Comparison of ENCODE assay signal across 18 mouse cellular contexts in genomic region chr14:115004733-115005405, GRCm38 (mm10).
A peak's percentile ranks its signal among the peaks of the same experiment; 100 is the strongest.
DNase-seq lines count a peak whose midpoint lies in the region; ATAC-seq and TF ChIP-seq lines count a peak whose summit lies in the region.
"Had no signal": no experiment of that assay in that cellular context is flagged by ENCODE, and none has a peak within 500 bp of the region (broad histone marks: within the 10 kb centered on the region; RNA-seq: fewer than 3 reads in every experiment).

No protein-coding gene starts in this region.

- intact Hi-C loops in heart, adult 2 months (cut with DNase I): no loop called here

- H3K4me1 ChIP-seq in heart, adult 2 months (ENCODE audit: control insufficient read depth, insufficient read depth, low read length): no peaks in the 10 kb centered on the region
- no peaks in the 10 kb centered on the region for H3K4me1 ChIP-seq in lung, embryonic 15.5 days
- no peaks in the 10 kb centered on the region for H3K4me1 ChIP-seq in intestine, embryonic 14.5 days (replicated peaks; ENCODE audit: control insufficient read depth, insufficient read depth, low read length)
- H3K4me1 ChIP-seq in stomach, embryonic 16.5 days (ENCODE audit: control insufficient read depth, insufficient read depth, low read length): 0 out of 2 replicates have a peak, but pooled peaks cover 3% of the 10 kb centered on the region
- H3K4me1 ChIP-seq: forebrain, embryonic 15.5 days; heart, embryonic 12.5 days; neural tube, embryonic 12.5 days had no signal

- 39% methylated on average over 6 of the region's 6 CpGs for WGBS in heart, adult 2 months
- WGBS in lung, embryonic 15.5 days: 29% methylated on average over 6 of the region's 6 CpGs
- 55% methylated on average over 6 of the region's 6 CpGs for WGBS in intestine, embryonic 14.5 days
- WGBS in stomach, embryonic 16.5 days: 40% methylated on average over 6 of the region's 6 CpGs

- no peak for TF ChIP-seq CTCF in heart, adult 2 months (IDR thresholded peaks at IDR 0.05)

- no peaks in the 10 kb centered on the region for H3K9me3 ChIP-seq in lung, embryonic 15.5 days
- H3K9me3 ChIP-seq in intestine, embryonic 14.5 days (ENCODE audit: control insufficient read depth, low read length): no peaks in the 10 kb centered on the region
- no peaks in the 10 kb centered on the region for H3K9me3 ChIP-seq in stomach, embryonic 16.5 days (replicated peaks; ENCODE audit: control insufficient read depth, low read length)
- H3K9me3 ChIP-seq: forebrain, embryonic 15.5 days; heart, embryonic 12.5 days; hindbrain, embryonic 10.5 days; neural tube, embryonic 12.5 days had no signal

- H3K27ac ChIP-seq in heart, adult 2 months: no peak overlapping the region
- no peak overlapping the region for H3K27ac ChIP-seq in lung, embryonic 15.5 days
- H3K27ac ChIP-seq in intestine, embryonic 14.5 days (ENCODE audit: low read depth): no peak overlapping the region
- H3K27ac ChIP-seq in stomach, embryonic 16.5 days (ENCODE audit: low read length): no peak overlapping the region
- H3K27ac ChIP-seq: forebrain, embryonic 15.5 days; hindbrain, embryonic 10.5 days; macrophage; neural tube, embryonic 12.5 days had no signal

- peak; percentile 78; the same call in 1 of the 2 replicates for ATAC-seq in lung, embryonic 15.5 days (ENCODE audit: borderline replicate concordance, extremely low read depth, low FRiP score, low TSS enrichment)
- ATAC-seq in intestine, embryonic 14.5 days (replicated peaks; ENCODE audit: low FRiP score, low TSS enrichment, low read depth): peak; percentile 94
- peak; percentile 81 for ATAC-seq in stomach, embryonic 16.5 days (ENCODE audit: insufficient read depth, low FRiP score)
- ATAC-seq: forebrain, embryonic 15.5 days; midbrain, embryonic 16.5 days had no signal

- DNase-seq in heart, adult 11 months: peak; percentile 70
- DNase-seq in heart, adult 2 months: no peak
- DNase-seq in lung, postnatal 14 days: no peak
- peak; percentile 68 for DNase-seq in intestine, embryonic 14.5 days (ENCODE audit: low spot score)
- no peak for DNase-seq in gastrocnemius, postnatal 10 days
- no peak for DNase-seq in spleen, postnatal 10 days (ENCODE audit: low spot score in 2 of 2)
- DNase-seq: adrenal gland, adult 8-10 months; cerebellum, adult 9-11 months; kidney, adult 18-20 months; thymus, postnatal 25 days had no signal

- H3K36me3 ChIP-seq in heart, adult 2 months (ENCODE audit: control insufficient read depth, insufficient read depth, low read length): no peaks in the 10 kb centered on the region
- H3K36me3 ChIP-seq in lung, embryonic 15.5 days: no peaks in the 10 kb centered on the region
- H3K36me3 ChIP-seq in intestine, embryonic 14.5 days (ENCODE audit: control insufficient read depth, insufficient read depth, low read length): no peaks in the 10 kb centered on the region
- no peaks in the 10 kb centered on the region for H3K36me3 ChIP-seq in stomach, embryonic 16.5 days (ENCODE audit: control insufficient read depth, insufficient read depth, low read length)
- H3K36me3 ChIP-seq: forebrain, embryonic 15.5 days; heart, embryonic 12.5 days; hindbrain, embryonic 10.5 days; neural tube, embryonic 12.5 days had no signal

- TF ChIP-seq EP300 in heart, adult 2 months (IDR thresholded peaks at IDR 0.05; ENCODE audit: insufficient read depth, low read depth, low read length): no peak

- no peak overlapping the region for H3K9ac ChIP-seq in heart, adult 2 months (ENCODE audit: low read depth, low read length)
- H3K9ac ChIP-seq in lung, embryonic 15.5 days: no peak overlapping the region
- H3K9ac ChIP-seq in intestine, embryonic 14.5 days (ENCODE audit: low read length): no peak overlapping the region
- H3K9ac ChIP-seq in stomach, embryonic 16.5 days (ENCODE audit: low read length): no peak overlapping the region
- H3K9ac ChIP-seq: forebrain, embryonic 15.5 days; heart, embryonic 12.5 days; neural tube, embryonic 12.5 days had no signal

- no peaks in the 10 kb centered on the region for H3K27me3 ChIP-seq in heart, adult 2 months (ENCODE audit: control insufficient read depth, insufficient read depth, low read length)
- no peaks in the 10 kb centered on the region for H3K27me3 ChIP-seq in lung, embryonic 15.5 days
- H3K27me3 ChIP-seq in intestine, embryonic 14.5 days (replicated peaks; ENCODE audit: control insufficient read depth, insufficient read depth, low read length): no peaks in the 10 kb centered on the region
- no peaks in the 10 kb centered on the region for H3K27me3 ChIP-seq in stomach, embryonic 16.5 days (ENCODE audit: control insufficient read depth, insufficient read depth, low read length)
- H3K27me3 ChIP-seq: forebrain, embryonic 15.5 days; heart, embryonic 12.5 days; neural tube, embryonic 12.5 days had no signal

- H3K79me2 ChIP-seq in heart, adult 2 months (replicated peaks; ENCODE audit: control insufficient read depth, insufficient read depth, low read length): no peaks in the 10 kb centered on the region

- H3K4me3 ChIP-seq in heart, adult 2 months: no peak overlapping the region
- no peak overlapping the region for H3K4me3 ChIP-seq in lung, embryonic 15.5 days
- H3K4me3 ChIP-seq in intestine, embryonic 14.5 days (ENCODE audit: low read depth, low read length): no peak overlapping the region
- H3K4me3 ChIP-seq in stomach, embryonic 16.5 days (replicated peaks; ENCODE audit: low read length): no peak overlapping the region
- H3K4me3 ChIP-seq: forebrain, embryonic 15.5 days; heart, embryonic 12.5 days; hindbrain, embryonic 10.5 days; neural tube, embryonic 12.5 days had no signal

- TF ChIP-seq POLR2A in heart, adult 2 months (IDR thresholded peaks at IDR 0.05; ENCODE audit: insufficient read depth, low read depth, low read length): no peak

- no peak overlapping the region for H3K4me2 ChIP-seq in lung, embryonic 15.5 days
- no peak overlapping the region for H3K4me2 ChIP-seq in intestine, embryonic 14.5 days (ENCODE audit: low read length)
- H3K4me2 ChIP-seq in stomach, embryonic 16.5 days (ENCODE audit: low read depth, low read length): no peak overlapping the region
- H3K4me2 ChIP-seq: forebrain, embryonic 15.5 days; heart, embryonic 12.5 days; neural tube, embryonic 12.5 days had no signal

Comparison
In these comparisons a context has a peak if more than half of its experiments do, and no peak if none do; other contexts are left out.
1. DNase-seq: peak in heart, adult 11 months (single experiment) and intestine, embryonic 14.5 days (single experiment); none in heart, adult 2 months (0 of 2), lung, postnatal 14 days (single experiment), gastrocnemius, postnatal 10 days (single experiment) and spleen, postnatal 10 days (0 of 2).
2. Peak in every context shown above with its lines, with median percentiles within 50 percentile points of each other: ATAC-seq.